Mouse (Mus musculus): ENCODE data around the gene Spata25. TPM values are rescaled to one million over a fixed set of nuclear protein-coding genes. Genes with fewer than 3 reads are reported as not detected.

Spata25 gene
- total RNA-seq, 1 experiment from 2014 or later, result not detected

DNA sequence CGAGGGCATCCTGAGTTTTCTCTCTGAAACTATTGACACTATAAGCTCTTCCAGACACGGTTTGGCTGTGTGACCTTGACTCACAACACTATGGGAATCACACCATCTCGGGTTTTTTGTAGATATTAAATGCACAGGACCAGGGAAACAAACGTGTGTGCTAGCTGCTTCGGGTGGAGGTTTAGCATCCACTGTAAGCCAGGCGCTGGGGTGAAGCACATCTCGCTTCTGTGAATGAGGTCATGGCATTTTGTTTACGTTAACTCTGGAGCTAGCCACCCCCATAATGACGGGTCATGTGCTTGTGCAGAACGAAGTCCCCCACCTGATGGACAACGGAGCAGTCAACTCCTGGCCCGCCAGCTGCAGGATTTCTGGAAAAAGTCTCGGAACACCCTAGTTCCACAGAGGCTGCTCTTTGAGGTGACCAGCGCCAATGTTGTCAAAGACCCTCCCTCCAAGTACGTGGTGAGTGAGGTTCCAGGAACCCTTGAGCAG lies 41.9 kb downstream of the Spata25 start:
- no peak for ATAC-seq (replicated peaks; ENCODE audit: low read depth, poor library complexity, severe bottlenecking)

DNA sequence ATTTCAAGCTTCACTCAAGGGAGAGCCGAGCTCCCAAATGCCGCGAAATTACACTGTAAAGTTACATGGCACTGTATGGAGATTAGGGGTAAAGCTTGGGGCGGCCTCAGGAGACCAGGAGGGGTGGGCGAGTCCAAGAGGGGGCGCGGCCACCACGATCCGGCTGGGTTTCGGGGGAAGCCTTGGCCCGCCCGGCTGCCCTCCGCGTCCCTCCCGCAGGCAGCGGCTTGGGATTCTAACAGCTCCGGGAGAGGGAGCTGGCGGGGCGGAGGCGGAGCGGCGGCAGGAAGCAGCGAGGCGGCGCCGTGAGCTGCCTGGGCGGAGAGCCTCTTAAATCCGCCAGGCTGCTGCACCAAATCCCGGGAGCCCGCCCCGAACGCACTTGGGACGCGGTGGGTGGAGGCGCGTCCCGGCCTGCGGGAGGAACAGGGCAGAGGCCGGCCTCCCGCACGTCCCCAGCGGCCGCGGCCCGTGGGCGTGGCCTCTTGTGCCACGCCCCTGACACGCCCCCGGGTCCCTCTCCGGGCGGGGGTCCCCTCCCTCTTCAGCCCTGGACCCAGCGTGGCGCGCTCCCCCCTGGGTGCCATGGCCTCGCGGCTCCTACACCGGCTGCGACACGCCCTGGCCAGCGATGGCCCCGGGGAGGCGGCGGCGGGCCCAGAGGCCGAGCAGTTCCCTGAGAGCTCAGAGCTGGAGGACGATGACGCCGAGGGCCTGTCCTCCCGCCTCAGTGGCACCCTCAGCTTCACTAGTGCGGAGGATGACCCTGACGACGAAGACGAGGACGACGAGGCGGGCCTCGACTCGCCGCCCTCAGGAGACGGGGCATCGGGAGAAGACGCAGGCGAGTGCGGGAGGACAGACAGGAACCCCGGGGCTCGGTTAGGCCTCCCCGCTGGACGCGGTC lies 42.6 kb downstream of the Spata25 start, which contains the start of gene Snx21:
Gene Snx21 (plus strand): TSS at position 343 of the 907 bp plus-strand sequence.
- ATAC-seq (replicated peaks; ENCODE audit: low read depth, poor library complexity, severe bottlenecking), result peak; percentile 42

DNA sequence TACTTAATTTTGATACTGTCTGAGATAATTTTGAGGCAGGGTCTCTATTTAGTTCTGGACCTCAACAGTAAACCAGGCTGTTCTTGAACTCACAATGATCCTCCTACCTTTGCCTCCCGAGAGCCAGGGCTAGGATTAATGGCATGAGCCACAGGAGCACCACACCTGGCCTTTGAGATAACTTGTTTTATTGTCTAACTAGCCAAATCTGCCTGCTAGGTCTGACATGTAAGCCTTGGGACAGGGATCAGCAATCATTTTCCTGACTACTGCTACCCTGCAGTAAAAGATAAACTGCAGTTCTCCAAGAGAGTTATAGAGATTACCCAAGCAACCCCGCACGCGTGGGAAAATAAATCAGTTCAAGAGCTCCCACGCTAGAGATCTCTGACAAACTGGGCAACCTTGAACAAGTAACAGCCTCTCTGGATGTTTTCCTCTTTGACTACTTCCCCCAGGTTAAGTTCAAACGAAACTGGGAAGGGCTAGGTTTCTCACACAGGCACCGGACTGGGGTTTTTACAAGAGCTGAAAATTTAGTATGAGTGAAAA lies 43.4 kb downstream of the Spata25 start:
- ATAC-seq (replicated peaks; ENCODE audit: low read depth, poor library complexity, severe bottlenecking), result no peak

DNA sequence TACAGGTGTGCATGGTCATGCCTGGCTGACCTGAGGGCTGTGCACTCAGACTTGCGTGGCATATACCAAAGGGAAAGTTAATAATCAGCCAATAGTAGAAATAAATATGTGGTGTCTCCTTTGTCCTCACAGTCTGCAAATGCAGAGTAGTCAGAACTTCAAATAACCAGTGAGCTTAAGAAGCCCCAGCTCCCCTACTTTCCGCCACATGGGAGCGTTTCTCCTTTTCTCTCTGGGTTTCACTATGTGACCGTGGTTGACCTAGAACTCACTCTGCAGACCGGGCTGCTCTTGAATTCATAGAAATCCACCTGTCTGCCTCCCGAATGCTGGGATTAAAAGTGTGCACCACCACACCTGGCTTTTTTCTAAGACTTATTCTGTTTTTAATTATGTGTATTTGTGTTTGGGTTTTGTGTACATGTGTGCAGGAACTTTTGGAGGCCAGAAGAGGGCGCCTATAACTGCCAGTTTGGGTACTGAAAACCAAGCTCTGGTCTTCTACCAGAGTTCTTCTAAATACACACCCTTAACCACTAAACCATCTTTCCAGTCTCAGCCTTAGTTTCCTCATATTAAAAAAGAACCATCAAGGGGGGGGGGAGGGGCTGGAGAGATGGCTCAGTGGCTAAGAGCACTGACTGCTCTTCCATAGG lies 44.3 kb downstream of the Spata25 start:
- ATAC-seq (replicated peaks; ENCODE audit: low read depth, poor library complexity, severe bottlenecking), result no peak

DNA sequence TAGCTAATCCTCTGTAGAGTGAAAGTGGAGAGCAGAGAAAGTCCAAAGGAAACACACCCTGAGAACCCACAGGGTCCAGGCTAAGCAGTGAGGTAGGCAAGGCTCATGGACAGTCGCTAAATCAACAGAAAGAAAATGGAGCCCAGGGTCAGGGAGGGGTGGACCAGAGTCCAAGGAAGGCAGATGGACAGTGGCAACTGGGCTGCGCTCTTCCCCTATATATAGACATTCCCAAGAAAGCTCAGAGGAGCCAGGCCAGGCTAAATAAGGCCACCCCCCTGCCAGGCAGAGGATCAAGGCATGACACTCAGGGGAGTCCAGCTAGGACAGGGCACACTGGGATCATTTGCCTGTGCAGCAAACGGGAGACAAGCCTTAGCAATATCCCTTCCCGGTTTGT lies 46.5 kb downstream of the Spata25 start:
- ATAC-seq (replicated peaks; ENCODE audit: low read depth, poor library complexity, severe bottlenecking), result no peak

DNA sequence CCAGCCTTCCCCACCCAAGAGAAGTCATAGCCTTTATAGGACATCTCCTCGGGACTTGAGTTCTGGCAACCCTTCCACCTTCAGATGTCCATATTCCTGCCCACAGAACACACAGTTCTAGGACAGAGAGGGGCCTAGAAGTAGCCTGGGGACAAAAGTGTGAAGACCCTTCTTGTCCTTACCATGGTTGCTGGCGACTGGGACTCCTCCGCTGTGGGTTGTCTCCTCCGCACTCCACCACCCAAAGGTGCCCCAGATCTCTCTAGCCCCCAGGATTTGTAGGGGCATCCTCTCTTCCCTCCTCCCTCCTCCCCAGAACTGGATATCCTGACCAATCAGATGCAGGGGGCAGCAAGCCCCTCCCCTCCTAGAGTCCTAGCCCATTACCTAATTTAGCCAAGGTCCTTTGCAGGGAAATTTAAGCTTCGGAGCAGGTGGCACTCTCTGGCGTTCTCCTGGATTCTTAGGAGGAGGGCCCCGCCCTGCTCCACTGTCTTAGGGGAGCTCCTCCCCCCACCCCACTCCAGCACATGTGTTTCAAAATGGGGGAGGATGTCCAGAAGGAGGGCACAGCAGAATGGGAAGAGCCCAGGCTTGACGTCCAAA lies 48.8 kb downstream of the Spata25 start, which contains the start of gene Tnnc2:
Gene Tnnc2 (minus strand): TSS at position 487 of the 606 bp plus-strand sequence.
- ATAC-seq (replicated peaks; ENCODE audit: low read depth, poor library complexity, severe bottlenecking), result no peak

DNA sequence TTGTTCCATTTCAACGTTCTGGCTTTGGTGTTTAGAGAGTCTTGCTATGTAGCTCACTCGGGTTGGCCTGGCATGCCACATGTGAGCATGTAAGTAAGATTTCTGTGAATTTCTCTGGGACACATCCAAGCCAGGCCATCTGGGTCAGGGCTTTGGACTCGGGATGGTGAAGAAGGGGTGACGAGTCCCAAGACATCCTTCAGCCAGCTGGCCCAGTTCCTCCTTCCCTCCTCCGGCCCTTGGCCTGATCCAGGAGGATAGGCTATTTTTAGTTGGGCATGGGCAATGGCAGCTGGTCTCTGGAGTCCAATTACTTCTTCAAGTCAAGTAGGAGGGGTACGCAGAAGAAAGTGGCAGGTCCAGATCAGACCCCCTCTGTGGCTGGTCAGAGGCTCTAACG lies 49.5 kb downstream of the Spata25 start:
- no peak for ATAC-seq (replicated peaks; ENCODE audit: low read depth, poor library complexity, severe bottlenecking)

DNA sequence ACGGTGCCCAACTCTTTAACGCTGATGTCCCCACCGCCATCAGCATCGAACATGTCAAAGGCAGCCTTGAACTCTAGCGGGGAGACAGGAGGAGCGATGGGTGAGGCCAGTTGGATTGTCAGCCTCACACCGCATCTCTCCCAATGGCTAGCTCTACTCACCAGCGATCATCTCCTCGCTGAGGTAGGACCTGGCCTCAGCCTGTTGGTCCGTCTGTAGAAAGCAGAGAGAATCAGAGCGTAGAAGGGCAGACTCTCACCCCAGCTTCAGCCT lies 50.4 kb downstream of the Spata25 start:
- no peak for ATAC-seq (replicated peaks; ENCODE audit: low read depth, poor library complexity, severe bottlenecking)

DNA sequence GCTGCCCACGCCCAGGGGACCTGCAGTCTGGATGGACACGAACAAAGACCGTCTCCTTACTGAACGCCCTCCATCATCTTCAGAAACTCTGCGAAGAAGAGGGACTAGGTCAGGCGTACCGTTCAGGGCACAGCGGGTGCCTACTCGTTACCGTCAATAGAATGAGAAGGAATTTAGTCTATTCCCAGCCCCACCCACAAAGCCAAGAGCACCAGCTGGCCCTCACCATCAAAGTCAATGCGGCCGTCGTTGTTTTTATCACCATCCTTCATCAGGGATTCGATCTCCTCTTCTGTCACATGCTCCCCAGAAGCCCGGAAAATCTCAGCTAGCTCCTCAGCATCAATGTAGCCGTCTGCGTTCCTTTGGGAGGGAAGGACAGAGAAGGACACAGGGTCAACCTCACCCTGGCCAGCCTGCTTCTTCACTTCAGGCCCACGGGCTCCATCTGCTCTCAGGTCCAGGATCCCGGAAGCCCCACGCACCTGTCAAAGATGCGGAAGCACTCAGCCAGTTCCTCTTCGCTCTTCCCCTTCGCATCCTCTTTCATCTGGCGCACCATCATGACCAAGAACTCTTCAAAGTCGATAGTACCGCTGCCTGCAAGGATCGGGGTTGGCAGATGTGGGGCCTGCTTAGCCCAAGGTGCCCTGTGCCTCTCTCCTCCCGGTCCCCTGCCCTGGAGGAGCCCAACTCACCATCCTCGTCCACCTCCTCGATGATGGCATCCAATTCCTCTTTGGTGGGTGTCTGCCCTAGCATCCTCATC lies 50.9 kb downstream of the Spata25 start:
- ATAC-seq (replicated peaks; ENCODE audit: low read depth, poor library complexity, severe bottlenecking), result no peak

DNA sequence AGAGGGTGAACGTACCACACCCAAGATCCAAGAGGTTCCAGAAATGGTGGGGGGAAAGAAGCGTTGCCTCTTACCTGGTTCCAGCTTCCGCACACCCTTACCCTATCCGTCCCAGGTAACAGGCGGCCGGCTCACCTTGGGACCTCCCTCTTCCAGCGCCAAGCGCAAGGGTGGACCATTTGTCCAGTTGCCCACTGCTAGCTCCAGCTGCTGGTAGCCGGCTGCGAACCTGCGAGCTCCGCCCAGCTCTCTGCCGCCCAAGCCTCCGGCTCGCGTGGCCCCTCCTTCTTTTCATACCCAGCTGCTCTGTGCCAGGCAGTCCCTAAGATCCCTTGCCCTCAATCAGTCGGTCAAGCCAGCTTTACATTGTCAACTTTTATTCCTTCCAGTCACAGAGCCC lies 51.5 kb downstream of the Spata25 start:
- no peak for ATAC-seq (replicated peaks; ENCODE audit: low read depth, poor library complexity, severe bottlenecking)

Other genes with a start within 250 kb of the Spata25 start
- gene Wfdc6a, start 243.1 kb downstream of the Spata25 start, total RNA-seq (2017), result not detected in 2 replicates
- gene Eppin, start 234.9 kb downstream of the Spata25 start, total RNA-seq (2017), result not detected in 2 replicates
- gene Wfdc6b, start 215.0 kb downstream of the Spata25 start, total RNA-seq (2017), result not detected in 2 replicates
- gene Wfdc8, start 214.9 kb downstream of the Spata25 start, total RNA-seq (2017), result not detected in 2 replicates
- not detected in 2 replicates for gene Wfdc16, start 189.7 kb downstream of the Spata25 start, total RNA-seq (2017)
- gene Wfdc10, start 172.5 kb downstream of the Spata25 start, total RNA-seq (2017), result not detected in 2 replicates
- not detected in 2 replicates for gene Wfdc9, start 172.0 kb downstream of the Spata25 start, total RNA-seq (2017)
- not detected in 2 replicates for gene Wfdc11, start 154.4 kb downstream of the Spata25 start, total RNA-seq (2017)
- not detected in 2 replicates for gene Wfdc13, start 143.4 kb downstream of the Spata25 start, total RNA-seq (2017)
- not detected in 2 replicates for gene Spint4, start 130.0 kb downstream of the Spata25 start, total RNA-seq (2017)
- not detected in 2 replicates for gene Spint5, start 113.2 kb downstream of the Spata25 start, total RNA-seq (2017)
- gene Wfdc3, start 82.6 kb downstream of the Spata25 start, total RNA-seq (2017), result 1.1 TPM in 1 of 2 replicates, not detected in the other
- gene Dnttip1, start 82.6 kb downstream of the Spata25 start, total RNA-seq (2017), result 26.7 and 29.6 TPM in 2 replicates
- 153 and 159 TPM in 2 replicates for gene Ube2c, start 58.6 kb downstream of the Spata25 start, total RNA-seq (2017)
- gene Tnnc2, start 48.6 kb downstream of the Spata25 start, total RNA-seq (2017), result not detected in 2 replicates
- gene Snx21, start 42.7 kb downstream of the Spata25 start, total RNA-seq (2017), result 0.23 TPM in 1 of 2 replicates, not detected in the other
- gene Acot8, start 23.7 kb downstream of the Spata25 start, total RNA-seq (2017), result 14.0 and 14.8 TPM in 2 replicates
- gene Zswim3, start 23.4 kb downstream of the Spata25 start, total RNA-seq (2017), result 3.0 and 3.7 TPM in 2 replicates
- 3.5 and 5.4 TPM in 2 replicates for gene Zswim1, start 5.9 kb downstream of the Spata25 start, total RNA-seq (2017)
- 44.4 and 51.1 TPM in 2 replicates for gene Ctsa, start 4.3 kb upstream of the Spata25 start, total RNA-seq (2017)
- gene Neurl2, start 4.9 kb upstream of the Spata25 start, total RNA-seq (2017), result 0.55 and 0.87 TPM in 2 replicates
- not detected in 2 replicates for gene Pltp, start 29.2 kb upstream of the Spata25 start, total RNA-seq (2017)
- gene Pcif1, start 50.8 kb upstream of the Spata25 start, total RNA-seq (2017), result 18.8 and 19.2 TPM in 2 replicates
- gene Zfp335, start 83.2 kb upstream of the Spata25 start, total RNA-seq (2017), result 6.2 and 7.6 TPM in 2 replicates
- 1.0 and 1.1 TPM in 2 replicates for gene Mmp9, start 112.2 kb upstream of the Spata25 start, total RNA-seq (2017)
- 4.2 TPM in 1 of 2 replicates, not detected in the other for gene Slc12a5, start 132.3 kb upstream of the Spata25 start, total RNA-seq (2017)
- gene Ncoa5, start 206.3 kb upstream of the Spata25 start, total RNA-seq (2017), result 43.5 and 44.9 TPM in 2 replicates
- gene Cd40, start 227.1 kb upstream of the Spata25 start, total RNA-seq (2017), result 0.41 TPM in 1 of 2 replicates, not detected in the other

All from common myeloid progenitor, adult 5-6 weeks (primary cell).